Mouse (Mus musculus) myocyte (in vitro differentiated cells): ENCODE data around the gene Rassf1. TPM values are rescaled to one million over a fixed set of nuclear protein-coding genes. Genes with fewer than 3 reads are reported as not detected.
A peak's percentile ranks its signal among the peaks of the same experiment; 100 is the strongest.

Experiments
- H3K27me3 ChIP-seq: one replicate; pipeline ENCODE4 v1.6.1; 2011; ENCODE audit not compliant: control insufficient read depth, insufficient read depth, insufficient read length
- H3K36me3 ChIP-seq: one replicate; pipeline ENCODE4 v1.6.1; 2011; ENCODE audit not compliant: control insufficient read depth, insufficient read depth
- H3K4me2 ChIP-seq: one replicate; pipeline ENCODE4 v1.6.1; 2011; ENCODE audit warnings: low read depth, control low read depth
- H3K4me3 ChIP-seq: one replicate; pipeline ENCODE4 v1.5.1; 2011; ENCODE audit warnings: mild to moderate bottlenecking, control low read depth, moderate library complexity
- H3K79me2 ChIP-seq: one replicate; pipeline ENCODE4 v1.6.1; 2011; ENCODE audit not compliant: control insufficient read depth, insufficient read depth
- H3ac ChIP-seq: one replicate; pipeline ENCODE4 v1.6.1; 2011; ENCODE audit not compliant: control insufficient read depth, insufficient read length
- CEBPB ChIP-seq: IDR thresholded peaks from 2 replicates; pipeline ENCODE4 v1.6.1; 2011; ENCODE audit warnings: mild to moderate bottlenecking, moderate library complexity; ENCODE audit not compliant: poor library complexity, insufficient read depth, severe bottlenecking
- E2F4 ChIP-seq: IDR thresholded peaks from one replicate; pipeline ENCODE4 v1.6.1; 2011; ENCODE audit warnings: mild to moderate bottlenecking, control low read depth, moderate library complexity; ENCODE audit not compliant: insufficient read depth
- MAX ChIP-seq: IDR thresholded peaks from one replicate; pipeline ENCODE4 v1.6.1; 2011; ENCODE audit warnings: low read depth, mild to moderate bottlenecking, control low read depth
- MYOD1 ChIP-seq, 3 experiments: IDR thresholded peaks; one replicate each; pipeline ENCODE4 v1.6.1; 2011; ENCODE audit warnings: control low read depth in 2 of 3, low read depth in 2 of 3, mild to moderate bottlenecking in 2 of 3, moderate library complexity in 1 of 3; ENCODE audit not compliant: insufficient read length in 2 of 3, control insufficient read depth in 1 of 3
- MYOG ChIP-seq, 3 experiments: IDR thresholded peaks; one replicate each; pipeline ENCODE4 v1.6.1; 2011; ENCODE audit warnings: control low read depth in 2 of 3, low read depth in 2 of 3, mild to moderate bottlenecking in 2 of 3; ENCODE audit not compliant: insufficient read length in 2 of 3, control insufficient read depth in 1 of 3, insufficient read depth in 1 of 3
- POLR2A ChIP-seq: IDR thresholded peaks from one replicate; pipeline ENCODE4 v1.6.1; 2011; ENCODE audit warnings: low read depth, mild to moderate bottlenecking, control low read depth, moderate library complexity; ENCODE audit not compliant: insufficient read length
- POLR2AphosphoS2 ChIP-seq: IDR thresholded peaks from one replicate; pipeline ENCODE4 v1.6.1; 2011; ENCODE audit warnings: low read depth, control low read depth; ENCODE audit not compliant: insufficient read length
- REST ChIP-seq: IDR thresholded peaks from one replicate; pipeline ENCODE4 v1.6.1; 2011; ENCODE audit warnings: mild to moderate bottlenecking, control low read depth, moderate library complexity; ENCODE audit not compliant: insufficient read depth, insufficient read length
- SRF ChIP-seq: IDR thresholded peaks from one replicate; pipeline ENCODE4 v1.6.1; 2011; ENCODE audit warnings: low read depth; ENCODE audit not compliant: control insufficient read depth, insufficient read length
- TCF12 ChIP-seq: IDR thresholded peaks from one replicate; pipeline ENCODE4 v1.6.1; 2011; ENCODE audit warnings: mild to moderate bottlenecking, control low read depth; ENCODE audit not compliant: poor library complexity, insufficient read depth, severe bottlenecking
- TCF3 ChIP-seq: IDR thresholded peaks from one replicate; pipeline ENCODE4 v1.6.1; 2011; ENCODE audit warnings: low read depth, control low read depth; ENCODE audit not compliant: insufficient read length
- USF1 ChIP-seq: IDR thresholded peaks from one replicate; pipeline ENCODE4 v1.6.1; 2011; ENCODE audit warnings: low read depth, mild to moderate bottlenecking, control low read depth, moderate library complexity
- polyA plus RNA-seq: library from polyadenylated mRNA; unstranded; fragments of >200 nt; fragmentation: generic; extraction: Trizol; gene quantifications from one replicate; pipeline ENCODE4 v1.2.1, GENCODE M21; 2012; ENCODE audit warnings: missing spikeins

Rassf1 gene
- polyA plus RNA-seq, 1 experiment = 59.3 TPM

- peak; percentile 24 for TF ChIP-seq POLR2AphosphoS2
- TF ChIP-seq USF1 = no peak
- Histone ChIP-seq H3K4me2 (no peak overlapping the region), H3ac (no peak overlapping the region), H3K27me3 (no peaks in the 10 kb centered on the region), H3K4me3 (no peak overlapping the region), H3K36me3 (no peaks in the 10 kb centered on the region), H3K79me2 (peaks cover 10% of the 10 kb centered on the region)
These were observed 31.8 kb downstream of the Rassf1 start for GRCm38 (mm10) chr9:107583174-107583573.

GRCm38 (mm10) chr9:107586504-107586903, 35.1 kb downstream of the Rassf1 start:
- H3K36me3 ChIP-seq = no peaks in the 10 kb centered on the region
- H3K4me2 ChIP-seq = peak overlapping the region; percentile 12
- peak overlapping the region; percentile 53 for H3K4me3 ChIP-seq
- H3K79me2 ChIP-seq = peaks cover 15% of the 10 kb centered on the region
- no peak for TF ChIP-seq MAX
- TF ChIP-seq TCF12 = no peak
- TF ChIP-seq E2F4 = no peak
- no peak for TF ChIP-seq REST
- TF ChIP-seq TCF3 = no peak
- TF ChIP-seq CEBPB = no peak
- no peak for TF ChIP-seq MYOG (IDR thresholded peaks at IDR 0.05; ENCODE audit: control insufficient read depth in 1 of 3, insufficient read depth in 1 of 3, insufficient read length in 2 of 3, low read depth in 2 of 3)
- no peak for TF ChIP-seq MYOD1 (IDR thresholded peaks at IDR 0.05; ENCODE audit: control insufficient read depth in 1 of 3, insufficient read length in 2 of 3, low read depth in 2 of 3)
- no peaks in the 10 kb centered on the region for H3K27me3 ChIP-seq
- H3ac ChIP-seq = no peak overlapping the region

GRCm38 (mm10) chr9:107586974-107587832, 35.8 kb downstream of the Rassf1 start, which contains the start of gene Ifrd2:
Ifrd2 (plus strand) TSS chr9:107587642.
- Histone ChIP-seq H3K36me3 (no peaks in the 10 kb centered on the region), H3K79me2 (peaks cover 14% of the 10 kb centered on the region), H3ac (peak within 1 kb of the TSS; percentile 48), H3K27me3 (no peaks in the 10 kb centered on the region), H3K4me3 (peak within 1 kb of the TSS; percentile 53), H3K4me2 (peak within 1 kb of the TSS; percentile 88)
- peak; percentile 88 for TF ChIP-seq POLR2AphosphoS2
- TF ChIP-seq POLR2A = peak; percentile 75
- no peak for TF ChIP-seq SRF
- TF ChIP-seq E2F4 = peak; percentile 10
- TF ChIP-seq TCF12 = no peak

GRCm38 (mm10) chr9:107587833-107588639, 36.7 kb downstream of the Rassf1 start:
- H3K36me3 ChIP-seq = no peaks in the 10 kb centered on the region
- TF ChIP-seq MYOG (IDR thresholded peaks at IDR 0.05; ENCODE audit: control insufficient read depth in 1 of 3, insufficient read depth in 1 of 3, insufficient read length in 2 of 3, low read depth in 2 of 3) (peak in 2 of 3 experiments; percentile 15 to 69), TCF3 (no peak), USF1 (peak; percentile 35), MYOD1 (IDR thresholded peaks at IDR 0.05; ENCODE audit: control insufficient read depth in 1 of 3, insufficient read length in 2 of 3, low read depth in 2 of 3) (peak in 1 of 3 experiments; percentile 36), POLR2A (no peak), CEBPB (no peak), MAX (peak; percentile 91), E2F4 (peak; percentile 91), SRF (no peak)
- peak overlapping the region; percentile 88 for H3K4me2 ChIP-seq

GRCm38 (mm10) chr9:107590058-107590772, 38.9 kb downstream of the Rassf1 start:
- no peak overlapping the region for H3K4me3 ChIP-seq
- no peaks in the 10 kb centered on the region for H3K27me3 ChIP-seq
- H3K79me2 ChIP-seq = peaks cover 14% of the 10 kb centered on the region
- H3ac ChIP-seq = no peak overlapping the region
- H3K4me2 ChIP-seq = no peak overlapping the region
- peaks cover 4% of the 10 kb centered on the region for H3K36me3 ChIP-seq
- TF ChIP-seq USF1 (no peak), MAX (no peak), TCF12 (no peak), MYOG (IDR thresholded peaks at IDR 0.05; ENCODE audit: control insufficient read depth in 1 of 3, insufficient read depth in 1 of 3, insufficient read length in 2 of 3, low read depth in 2 of 3) (no peak), SRF (no peak), CEBPB (no peak)

More at GRCm38 (mm10) chr9:107587833-107588639, 36.7 kb downstream of the Rassf1 start:
- no peaks in the 10 kb centered on the region for H3K27me3 ChIP-seq
- peaks cover 14% of the 10 kb centered on the region for H3K79me2 ChIP-seq
- H3ac ChIP-seq = peak overlapping the region; percentile 48
- peak overlapping the region; percentile 53 for H3K4me3 ChIP-seq
